Mouse (Mus musculus) neural tube, embryonic 13.5 days (tissue): ENCODE measurements around the gene Higd1c. TPM values are rescaled to one million over a fixed set of nuclear protein-coding genes. Genes with fewer than 3 reads are reported as not detected.
A peak's percentile ranks its signal among the peaks of the same experiment; 100 is the strongest.
"Not testable (repeated sequence)": the region's sequence is repeated elsewhere in the genome, so short reads cannot be mapped to it uniquely, and the experiment has no call there.

ENCODE experiments used
- ATAC-seq: fragments of 200-750 bp; cut with Nextera tagmentation; 2 replicates; pipeline ENCODE4 v1.8.0; 2017; ENCODE audit warnings: low read depth, mild to moderate bottlenecking, moderate TSS enrichment, moderate library complexity
- H3K27ac ChIP-seq: fragments of 300-500 bp; sonication (generic); replicated peaks from 2 replicates; pipeline ENCODE4 v1.5.1; 2015; ENCODE audit warnings: moderate library complexity, mild to moderate bottlenecking, inconsistent platforms
- H3K27me3 ChIP-seq: fragments of 300-500 bp; sonication (generic); 2 replicates; pipeline ENCODE4 v1.6.1; 2015; ENCODE audit warnings: mild to moderate bottlenecking, inconsistent platforms
- H3K36me3 ChIP-seq: fragments of 300-500 bp; sonication (generic); 2 replicates; pipeline ENCODE4 v1.6.1; 2015; ENCODE audit warnings: mild to moderate bottlenecking, inconsistent platforms
- H3K4me1 ChIP-seq: fragments of 300-500 bp; sonication (generic); replicated peaks from 2 replicates; pipeline ENCODE4 v1.6.1; 2015; ENCODE audit warnings: inconsistent platforms
- H3K4me2 ChIP-seq: fragments of 300-500 bp; sonication (generic); 2 replicates; pipeline ENCODE4 v1.6.1; 2015; ENCODE audit warnings: inconsistent platforms, mild to moderate bottlenecking, moderate library complexity
- H3K4me3 ChIP-seq: fragments of 300-500 bp; sonication (generic); 2 replicates; pipeline ENCODE4 v1.5.1; 2015; ENCODE audit warnings: mild to moderate bottlenecking, inconsistent platforms
- H3K9ac ChIP-seq: fragments of 300-500 bp; sonication (generic); 2 replicates; pipeline ENCODE4 v1.6.1; 2015; ENCODE audit warnings: moderate library complexity, mild to moderate bottlenecking, inconsistent platforms
- H3K9me3 ChIP-seq: fragments of 300-500 bp; sonication (generic); 2 replicates; pipeline ENCODE4 v1.6.1; 2016; ENCODE audit warnings: inconsistent platforms
- WGBS: fragments of 180-500 bp; shearing (Covaris S2); methylation state at CpG from one replicate; pipeline ENCODE4 v1.1.7; 2015; 5-methylcytosine and 5-hydroxymethylcytosine counted together
- polyA plus RNA-seq: library from polyadenylated mRNA; unstranded; fragments of >200 nt; fragmentation: Nextera tagmentation; extraction: Ambion mirVana; gene quantifications from 2 replicates; pipeline ENCODE4 v1.2.1, GENCODE M21; 2015

The Higd1c gene
- polyA plus RNA-seq, 1 experiment from 2014 or later = 3.1 TPM

GRCm38 (mm10) chr15:100375066-100375465 lies 10.7 kb downstream of the Higd1c start:
- Histone ChIP-seq H3K27ac (no peak overlapping the region), H3K9me3 (no peaks in the 10 kb centered on the region), H3K4me1 (0 out of 2 replicates have a peak, but pooled peaks cover under 1% of the 10 kb centered on the region), H3K27me3 (no peaks in the 10 kb centered on the region), H3K9ac (no peak overlapping the region), H3K4me3 (no peak overlapping the region), H3K36me3 (no peaks in the 10 kb centered on the region), H3K4me2 (no peak overlapping the region)
- 43% methylated on average over 5 of the region's 5 CpGs for WGBS
- ATAC-seq = no peak

GRCm38 (mm10) chr15:100377847-100378505 lies 13.6 kb downstream of the Higd1c start:
- ATAC-seq = peak; percentile 48; the same call in 1 of the 2 replicates
- H3K27me3 ChIP-seq, H3K4me3 ChIP-seq, H3K4me1 ChIP-seq, H3K27ac ChIP-seq, H3K36me3 ChIP-seq, H3K4me2 ChIP-seq, H3K9me3 ChIP-seq, H3K9ac ChIP-seq: not testable (repeated sequence)
- 41% methylated on average over 4 of the region's 9 CpGs for WGBS

- no peak for ATAC-seq
- Histone ChIP-seq H3K4me3 (no peak overlapping the region), H3K4me2 (no peak overlapping the region), H3K27ac (no peak overlapping the region), H3K9ac (no peak overlapping the region), H3K4me1 (0 out of 2 replicates have a peak, but pooled peaks cover 6% of the 10 kb centered on the region), H3K9me3 (no peaks in the 10 kb centered on the region), H3K36me3 (no peaks in the 10 kb centered on the region), H3K27me3 (no peaks in the 10 kb centered on the region)
- WGBS = 90% methylated on average over 8 of the region's 8 CpGs
Observed at GRCm38 (mm10) chr15:100379658-100380057, 15.3 kb downstream of the Higd1c start.

- Histone ChIP-seq H3K9me3 (no peaks in the 10 kb centered on the region), H3K4me2 (no peak overlapping the region), H3K4me1 (0 out of 2 replicates have a peak, but pooled peaks cover 6% of the 10 kb centered on the region), H3K27ac (no peak overlapping the region), H3K27me3 (no peaks in the 10 kb centered on the region), H3K4me3 (no peak overlapping the region), H3K36me3 (no peaks in the 10 kb centered on the region), H3K9ac (no peak overlapping the region)
- WGBS = 61% methylated on average over 2 of the region's 2 CpGs
- ATAC-seq = no peak
Observed at GRCm38 (mm10) chr15:100380104-100380503, 15.8 kb downstream of the Higd1c start.

- Histone ChIP-seq H3K9me3 (no peaks in the 10 kb centered on the region), H3K9ac (no peak overlapping the region), H3K27ac (no peak overlapping the region), H3K4me2 (no peak overlapping the region), H3K4me1 (0 out of 2 replicates have a peak, but pooled peaks cover 8% of the 10 kb centered on the region), H3K27me3 (no peaks in the 10 kb centered on the region), H3K4me3 (no peak overlapping the region), H3K36me3 (no peaks in the 10 kb centered on the region)
- no peak for ATAC-seq
- WGBS = 94% methylated on average over 9 of the region's 9 CpGs
Observed at GRCm38 (mm10) chr15:100385705-100386104, 21.4 kb downstream of the Higd1c start.

GRCm38 (mm10) chr15:100387544-100388223 lies 23.3 kb downstream of the Higd1c start:
- Histone ChIP-seq H3K4me2 (no peak overlapping the region), H3K9ac (no peak overlapping the region)
- ATAC-seq = no peak

GRCm38 (mm10) chr15:100388224-100388835 lies 24.0 kb downstream of the Higd1c start:
- no peak for ATAC-seq
- H3K27ac ChIP-seq = no peak overlapping the region

More at GRCm38 (mm10) chr15:100387544-100388223, 23.3 kb downstream of the Higd1c start:
- no peaks in the 10 kb centered on the region for H3K9me3 ChIP-seq
- H3K4me1 ChIP-seq = 0 out of 2 replicates have a peak, but pooled peaks cover 8% of the 10 kb centered on the region
- no peak overlapping the region for H3K4me3 ChIP-seq
- H3K36me3 ChIP-seq = peaks cover 3% of the 10 kb centered on the region; the same call in 1 of the 2 replicates
- H3K27me3 ChIP-seq = no peaks in the 10 kb centered on the region
- no peak overlapping the region for H3K27ac ChIP-seq
- 94% methylated on average over 17 of the region's 17 CpGs for WGBS

GRCm38 (mm10) chr15:100388886-100389285 lies 24.5 kb downstream of the Higd1c start:
- Histone ChIP-seq H3K4me3 (no peak overlapping the region), H3K36me3 (peaks cover 14% of the 10 kb centered on the region), H3K4me2 (no peak overlapping the region), H3K4me1 (0 out of 2 replicates have a peak, but pooled peaks cover 8% of the 10 kb centered on the region), H3K27me3 (no peaks in the 10 kb centered on the region), H3K9ac (no peak overlapping the region), H3K27ac (no peak overlapping the region), H3K9me3 (no peaks in the 10 kb centered on the region)
- ATAC-seq = no peak
- 69% methylated on average over 9 of the region's 9 CpGs for WGBS

More at GRCm38 (mm10) chr15:100388224-100388835, 24.0 kb downstream of the Higd1c start:
- H3K4me1 ChIP-seq = 0 out of 2 replicates have a peak, but pooled peaks cover 8% of the 10 kb centered on the region
- H3K4me2 ChIP-seq = no peak overlapping the region
- WGBS = 93% methylated on average over 16 of the region's 16 CpGs
- no peaks in the 10 kb centered on the region for H3K27me3 ChIP-seq
- H3K9me3 ChIP-seq = no peaks in the 10 kb centered on the region
- H3K9ac ChIP-seq = no peak overlapping the region
- H3K4me3 ChIP-seq = no peak overlapping the region
- H3K36me3 ChIP-seq = peaks cover 8% of the 10 kb centered on the region

GRCm38 (mm10) chr15:100391066-100391465 lies 26.7 kb downstream of the Higd1c start:
- Histone ChIP-seq H3K27ac (no peak overlapping the region), H3K27me3 (no peaks in the 10 kb centered on the region), H3K4me1 (0 out of 2 replicates have a peak, but pooled peaks cover 8% of the 10 kb centered on the region), H3K4me2 (no peak overlapping the region), H3K9ac (no peak overlapping the region), H3K4me3 (no peak overlapping the region), H3K9me3 (no peaks in the 10 kb centered on the region), H3K36me3 (peaks cover 36% of the 10 kb centered on the region)
- 84% methylated on average over 7 of the region's 7 CpGs for WGBS
- no peak for ATAC-seq

GRCm38 (mm10) chr15:100391599-100391998 lies 27.3 kb downstream of the Higd1c start:
- Histone ChIP-seq H3K9ac (no peak overlapping the region), H3K9me3 (no peaks in the 10 kb centered on the region), H3K4me2 (no peak overlapping the region), H3K36me3 (peaks cover 41% of the 10 kb centered on the region), H3K27me3 (no peaks in the 10 kb centered on the region), H3K4me3 (no peak overlapping the region), H3K27ac (no peak overlapping the region), H3K4me1 (0 out of 2 replicates have a peak, but pooled peaks cover 8% of the 10 kb centered on the region)
- 91% methylated on average over 7 of the region's 7 CpGs for WGBS
- no peak for ATAC-seq

- Histone ChIP-seq H3K36me3 (peaks cover 55% of the 10 kb centered on the region), H3K27ac (no peak overlapping the region), H3K9ac (no peak overlapping the region), H3K4me1 (0 out of 2 replicates have a peak, but pooled peaks cover 8% of the 10 kb centered on the region), H3K27me3 (no peaks in the 10 kb centered on the region), H3K9me3 (no peaks in the 10 kb centered on the region), H3K4me3 (no peak overlapping the region), H3K4me2 (no peak overlapping the region)
- ATAC-seq = no peak
- WGBS = 72% methylated on average over 11 of the region's 11 CpGs
Observed at GRCm38 (mm10) chr15:100393016-100393415, 28.7 kb downstream of the Higd1c start.

GRCm38 (mm10) chr15:100395561-100395960 lies 31.2 kb downstream of the Higd1c start:
- no peaks in the 10 kb centered on the region for H3K27me3 ChIP-seq
- WGBS = 97% methylated on average over 3 of the region's 3 CpGs
- no peak for ATAC-seq
- H3K4me1 ChIP-seq = no peaks in the 10 kb centered on the region
- H3K4me2 ChIP-seq = no peak overlapping the region
- no peak overlapping the region for H3K9ac ChIP-seq
- peaks cover 80% of the 10 kb centered on the region for H3K36me3 ChIP-seq
- no peaks in the 10 kb centered on the region for H3K9me3 ChIP-seq
- no peak overlapping the region for H3K4me3 ChIP-seq
- no peak overlapping the region for H3K27ac ChIP-seq
